Mouse (Mus musculus) lung, postnatal 0 days (tissue): ENCODE measurements around the gene Ppp1r37.

Source experiments
- CTCF ChIP-seq: IDR thresholded peaks from 2 replicates; pipeline ENCODE4 v1.5.1; 2016; ENCODE audit warnings: antibody characterized with exemption, mild to moderate bottlenecking
- EP300 ChIP-seq: IDR thresholded peaks from 2 replicates; pipeline ENCODE4 v1.6.1; 2016; ENCODE audit warnings: antibody characterized with exemption, mild to moderate bottlenecking, control low read depth

DNA sequence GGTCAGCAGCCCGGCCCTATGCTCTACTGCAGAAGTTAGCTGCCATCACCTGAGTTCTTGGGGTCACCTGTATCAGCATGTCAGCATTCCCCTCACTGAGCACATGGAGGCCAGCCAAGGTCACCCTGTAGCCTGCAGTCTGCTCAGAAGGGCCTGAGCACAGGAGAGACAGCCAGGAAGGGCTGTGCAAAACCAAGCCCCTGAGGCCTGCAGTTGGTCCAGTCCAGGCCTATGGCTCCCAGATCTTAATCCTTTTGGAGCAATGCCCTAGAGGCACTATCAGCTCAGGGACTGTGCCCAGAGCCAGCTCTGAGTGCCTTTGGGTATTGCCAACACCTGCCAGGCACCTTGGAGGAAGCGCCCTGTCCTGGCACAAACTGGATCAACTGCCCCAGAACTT lies 5.8 kb downstream of the Ppp1r37 start:
- TF ChIP-seq CTCF (no peak), EP300 (no peak)
